Mouse (Mus musculus): ENCODE data around the gene Gm49486. TPM values are rescaled to one million over a fixed set of nuclear protein-coding genes. Genes with fewer than 3 reads are reported as not detected.

Gene Gm49486
- polyA plus RNA-seq, 1 experiment from 2014 or later = 0.63 TPM

- Histone ChIP-seq H3K4me1 (ENCODE audit: control insufficient read depth, insufficient read depth, low read length) (peaks cover 5% of the 10 kb centered on the region), H3K9ac (ENCODE audit: low read length) (no peak within 1 kb of the TSS), H3K27me3 (ENCODE audit: control insufficient read depth, insufficient read depth, low read length) (no peaks in the 10 kb centered on the region), H3K9me3 (replicated peaks; ENCODE audit: control insufficient read depth, low read length) (no peaks in the 10 kb centered on the region), H3K27ac (ENCODE audit: low read length) (no peak within 1 kb of the TSS), H3K4me3 (ENCODE audit: low read length) (no peak within 1 kb of the TSS), H3K4me2 (ENCODE audit: low read depth, low read length) (no peak within 1 kb of the TSS), H3K36me3 (ENCODE audit: control insufficient read depth, insufficient read depth) (no peaks in the 10 kb centered on the region)
- no peak for ATAC-seq (replicated peaks; ENCODE audit: extremely low read depth, insufficient read depth, low FRiP score)
- WGBS = 72% methylated on average over 10 of the region's 10 CpGs
Measured at GRCm38 (mm10) chr15:79285399-79285798, 56.2 kb downstream of the Gm49486 start, which contains the start of gene Baiap2l2. Gene Baiap2l2, minus strand, starts transcription at chr15:79285537.

DNA sequence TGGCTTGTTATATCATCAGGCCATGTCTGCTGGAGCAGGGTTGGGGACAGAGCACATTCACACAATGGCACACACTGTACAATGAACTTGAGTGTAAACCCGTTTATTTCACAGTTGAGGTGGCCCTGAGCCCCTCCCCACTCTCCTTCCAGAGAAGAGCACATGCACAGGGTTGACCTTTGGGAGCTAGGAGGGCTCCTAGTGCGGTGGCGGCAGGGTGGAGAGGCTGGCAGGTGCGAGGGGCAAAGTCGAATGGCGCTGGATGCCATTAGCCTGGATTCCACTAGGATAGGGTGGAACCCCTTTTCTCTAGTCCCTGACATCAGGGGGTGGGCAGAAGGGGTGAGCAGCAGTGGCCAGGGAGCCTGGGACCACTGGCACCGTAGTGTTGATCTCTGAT is 57.0 kb downstream of the Gm49486 start:
- no peak overlapping the region for H3K4me2 ChIP-seq (ENCODE audit: low read depth, low read length)
- no peak overlapping the region for H3K4me3 ChIP-seq (ENCODE audit: low read length)
- no peak for ATAC-seq (replicated peaks; ENCODE audit: extremely low read depth, insufficient read depth, low FRiP score)
- WGBS = 86% methylated on average over 7 of the region's 7 CpGs
- no peaks in the 10 kb centered on the region for H3K27me3 ChIP-seq (ENCODE audit: control insufficient read depth, insufficient read depth, low read length)
- H3K9me3 ChIP-seq (replicated peaks; ENCODE audit: control insufficient read depth, low read length) = no peaks in the 10 kb centered on the region
- H3K27ac ChIP-seq (ENCODE audit: low read length) = no peak overlapping the region
- no peaks in the 10 kb centered on the region for H3K36me3 ChIP-seq (ENCODE audit: control insufficient read depth, insufficient read depth)
- H3K4me1 ChIP-seq (ENCODE audit: control insufficient read depth, insufficient read depth, low read length) = peaks cover 5% of the 10 kb centered on the region
- H3K9ac ChIP-seq (ENCODE audit: low read length) = no peak overlapping the region

GRCm38 (mm10) chr15:79287091-79287490 is 57.9 kb downstream of the Gm49486 start:
- no peak overlapping the region for H3K4me3 ChIP-seq (ENCODE audit: low read length)
- no peak overlapping the region for H3K27ac ChIP-seq (ENCODE audit: low read length)
- no peaks in the 10 kb centered on the region for H3K9me3 ChIP-seq (replicated peaks; ENCODE audit: control insufficient read depth, low read length)
- no peak for ATAC-seq (replicated peaks; ENCODE audit: extremely low read depth, insufficient read depth, low FRiP score)
- no peaks in the 10 kb centered on the region for H3K27me3 ChIP-seq (ENCODE audit: control insufficient read depth, insufficient read depth, low read length)
- no peak overlapping the region for H3K4me2 ChIP-seq (ENCODE audit: low read depth, low read length)
- H3K36me3 ChIP-seq (ENCODE audit: control insufficient read depth, insufficient read depth) = no peaks in the 10 kb centered on the region
- H3K4me1 ChIP-seq (ENCODE audit: control insufficient read depth, insufficient read depth, low read length) = no peaks in the 10 kb centered on the region
- WGBS = 91% methylated on average over 7 of the region's 7 CpGs
- H3K9ac ChIP-seq (ENCODE audit: low read length) = no peak overlapping the region

- Histone ChIP-seq H3K9ac (ENCODE audit: low read length) (no peak overlapping the region), H3K27me3 (ENCODE audit: control insufficient read depth, insufficient read depth, low read length) (no peaks in the 10 kb centered on the region), H3K27ac (ENCODE audit: low read length) (no peak overlapping the region), H3K4me3 (ENCODE audit: low read length) (no peak overlapping the region), H3K4me1 (ENCODE audit: control insufficient read depth, insufficient read depth, low read length) (no peaks in the 10 kb centered on the region), H3K36me3 (ENCODE audit: control insufficient read depth, insufficient read depth) (no peaks in the 10 kb centered on the region), H3K4me2 (ENCODE audit: low read depth, low read length) (no peak overlapping the region), H3K9me3 (replicated peaks; ENCODE audit: control insufficient read depth, low read length) (no peaks in the 10 kb centered on the region)
- no peak for ATAC-seq (replicated peaks; ENCODE audit: extremely low read depth, insufficient read depth, low FRiP score)
- WGBS = 79% methylated on average over 3 of the region's 3 CpGs
Measured at GRCm38 (mm10) chr15:79288387-79288786, 59.2 kb downstream of the Gm49486 start.

GRCm38 (mm10) chr15:79289441-79289840 is 60.2 kb downstream of the Gm49486 start:
- no peak overlapping the region for H3K4me3 ChIP-seq (ENCODE audit: low read length)
- no peaks in the 10 kb centered on the region for H3K9me3 ChIP-seq (replicated peaks; ENCODE audit: control insufficient read depth, low read length)
- H3K27me3 ChIP-seq (ENCODE audit: control insufficient read depth, insufficient read depth, low read length) = no peaks in the 10 kb centered on the region
- 81% methylated on average over 12 of the region's 12 CpGs for WGBS
- no peak overlapping the region for H3K9ac ChIP-seq (ENCODE audit: low read length)
- H3K4me2 ChIP-seq (ENCODE audit: low read depth, low read length) = no peak overlapping the region
- no peak for ATAC-seq (replicated peaks; ENCODE audit: extremely low read depth, insufficient read depth, low FRiP score)
- H3K27ac ChIP-seq (ENCODE audit: low read length) = no peak overlapping the region
- H3K4me1 ChIP-seq (ENCODE audit: control insufficient read depth, insufficient read depth, low read length) = no peaks in the 10 kb centered on the region
- no peaks in the 10 kb centered on the region for H3K36me3 ChIP-seq (ENCODE audit: control insufficient read depth, insufficient read depth)

DNA sequence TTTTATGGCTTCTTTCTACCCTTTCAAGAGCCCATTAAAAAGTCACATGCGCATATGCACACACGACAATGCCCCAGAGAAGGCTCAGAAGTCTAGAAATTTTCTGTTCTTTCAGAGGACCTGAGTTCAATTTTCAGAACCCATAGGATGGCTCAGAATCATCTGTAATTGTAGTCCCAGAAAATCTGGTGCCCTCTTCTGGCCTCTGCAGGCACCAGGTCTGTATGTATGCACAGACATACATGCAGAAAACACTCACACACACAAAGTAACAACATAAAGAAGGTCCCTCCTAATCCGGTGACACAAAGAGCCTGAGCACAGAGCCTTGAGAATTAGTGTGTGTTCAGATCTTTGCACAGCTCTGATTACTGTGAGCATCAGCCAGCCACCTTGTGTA is 61.1 kb downstream of the Gm49486 start:
- no peaks in the 10 kb centered on the region for H3K9me3 ChIP-seq (replicated peaks; ENCODE audit: control insufficient read depth, low read length)
- no peak overlapping the region for H3K4me3 ChIP-seq (ENCODE audit: low read length)
- 85% methylated on average over 3 of the region's 3 CpGs for WGBS

GRCm38 (mm10) chr15:79292779-79293178 is 63.6 kb downstream of the Gm49486 start:
- 82% methylated on average over 9 of the region's 9 CpGs for WGBS

More for the DNA sequence above, 61.1 kb downstream of the Gm49486 start:
- H3K9ac ChIP-seq (ENCODE audit: low read length) = no peak overlapping the region
- no peaks in the 10 kb centered on the region for H3K36me3 ChIP-seq (ENCODE audit: control insufficient read depth, insufficient read depth)
- no peaks in the 10 kb centered on the region for H3K27me3 ChIP-seq (ENCODE audit: control insufficient read depth, insufficient read depth, low read length)
- H3K4me2 ChIP-seq (ENCODE audit: low read depth, low read length) = no peak overlapping the region
- no peaks in the 10 kb centered on the region for H3K4me1 ChIP-seq (ENCODE audit: control insufficient read depth, insufficient read depth, low read length)
- no peak for ATAC-seq (replicated peaks; ENCODE audit: extremely low read depth, insufficient read depth, low FRiP score)
- H3K27ac ChIP-seq (ENCODE audit: low read length) = no peak overlapping the region

DNA sequence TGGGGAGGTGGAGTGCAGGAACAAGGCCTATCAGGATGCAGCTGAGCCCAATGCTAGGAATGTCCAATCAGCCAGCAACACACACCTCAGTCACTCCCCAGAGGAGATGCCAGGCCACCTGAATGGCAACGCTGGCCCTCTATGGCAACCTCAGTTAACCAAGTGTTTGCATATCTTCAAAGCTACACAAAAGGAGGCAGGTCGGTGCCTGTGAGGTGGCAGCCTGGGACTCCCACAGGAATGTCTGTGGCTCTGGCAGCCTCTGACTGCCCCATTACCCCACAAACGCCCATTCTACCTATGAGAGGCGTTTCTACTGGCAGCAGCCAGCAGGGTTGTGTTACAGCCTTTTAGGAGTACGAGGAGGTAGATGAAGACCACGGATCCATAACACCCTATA is 69.4 kb downstream of the Gm49486 start:
- Histone ChIP-seq H3K4me2 (ENCODE audit: low read depth, low read length) (no peak overlapping the region), H3K27ac (ENCODE audit: low read length) (no peak overlapping the region), H3K4me1 (ENCODE audit: control insufficient read depth, insufficient read depth, low read length) (no peaks in the 10 kb centered on the region), H3K36me3 (ENCODE audit: control insufficient read depth, insufficient read depth) (no peaks in the 10 kb centered on the region), H3K9me3 (replicated peaks; ENCODE audit: control insufficient read depth, low read length) (no peaks in the 10 kb centered on the region), H3K9ac (ENCODE audit: low read length) (no peak overlapping the region), H3K4me3 (ENCODE audit: low read length) (no peak overlapping the region), H3K27me3 (ENCODE audit: control insufficient read depth, insufficient read depth, low read length) (no peaks in the 10 kb centered on the region)
- WGBS = 87% methylated on average over 6 of the region's 6 CpGs
- no peak for ATAC-seq (replicated peaks; ENCODE audit: extremely low read depth, insufficient read depth, low FRiP score)

More at GRCm38 (mm10) chr15:79292779-79293178, 63.6 kb downstream of the Gm49486 start:
- H3K4me2 ChIP-seq (ENCODE audit: low read depth, low read length) = no peak overlapping the region
- no peaks in the 10 kb centered on the region for H3K27me3 ChIP-seq (ENCODE audit: control insufficient read depth, insufficient read depth, low read length)
- H3K4me1 ChIP-seq (ENCODE audit: control insufficient read depth, insufficient read depth, low read length) = no peaks in the 10 kb centered on the region
- H3K9me3 ChIP-seq (replicated peaks; ENCODE audit: control insufficient read depth, low read length) = no peaks in the 10 kb centered on the region
- H3K36me3 ChIP-seq (ENCODE audit: control insufficient read depth, insufficient read depth) = no peaks in the 10 kb centered on the region
- no peak overlapping the region for H3K4me3 ChIP-seq (ENCODE audit: low read length)
- ATAC-seq (replicated peaks; ENCODE audit: extremely low read depth, insufficient read depth, low FRiP score) = no peak
- no peak overlapping the region for H3K9ac ChIP-seq (ENCODE audit: low read length)
- H3K27ac ChIP-seq (ENCODE audit: low read length) = no peak overlapping the region

DNA sequence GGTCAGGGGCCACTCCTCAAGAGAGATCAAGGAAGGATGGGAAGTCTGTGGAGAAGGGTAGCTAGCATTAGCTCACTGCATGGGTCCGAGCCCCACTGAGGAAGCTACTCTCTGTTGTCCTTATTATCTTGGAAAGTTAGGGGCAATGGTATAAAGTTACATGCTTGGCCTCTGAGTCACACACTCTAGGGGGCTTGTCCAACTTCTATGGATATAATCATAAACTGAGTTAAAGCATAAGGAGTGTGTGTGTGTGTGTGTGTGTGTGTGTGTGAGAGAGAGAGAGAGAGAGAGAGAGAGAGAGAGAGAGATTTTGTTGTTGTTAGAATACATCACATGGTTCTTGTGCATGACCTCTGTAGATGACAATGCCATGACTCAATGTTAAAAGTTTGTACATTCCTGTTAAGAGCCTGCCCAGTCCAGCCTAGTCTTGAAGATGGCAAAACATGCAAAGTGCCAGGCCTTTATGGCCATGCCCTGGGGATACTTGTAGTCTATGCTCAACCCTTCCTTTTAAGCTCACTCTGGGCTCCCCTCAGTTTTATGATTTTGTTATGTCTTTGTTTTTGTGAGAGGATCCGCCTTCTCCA is 70.5 kb downstream of the Gm49486 start:
- no peak overlapping the region for H3K27ac ChIP-seq (ENCODE audit: low read length)
- H3K36me3 ChIP-seq (ENCODE audit: control insufficient read depth, insufficient read depth) = no peaks in the 10 kb centered on the region
- no peak overlapping the region for H3K4me3 ChIP-seq (ENCODE audit: low read length)
- H3K9ac ChIP-seq (ENCODE audit: low read length) = no peak overlapping the region
- WGBS = 69% methylated on average over 2 of the region's 2 CpGs
- H3K4me2 ChIP-seq (ENCODE audit: low read depth, low read length) = no peak overlapping the region
- H3K4me1 ChIP-seq (ENCODE audit: control insufficient read depth, insufficient read depth, low read length) = no peaks in the 10 kb centered on the region
- no peak for ATAC-seq (replicated peaks; ENCODE audit: extremely low read depth, insufficient read depth, low FRiP score)
- no peaks in the 10 kb centered on the region for H3K9me3 ChIP-seq (replicated peaks; ENCODE audit: control insufficient read depth, low read length)
- no peaks in the 10 kb centered on the region for H3K27me3 ChIP-seq (ENCODE audit: control insufficient read depth, insufficient read depth, low read length)

Measured in heart, embryonic 16.5 days (tissue).